Mouse (Mus musculus): ENCODE data around the gene Tcf20. TPM values are rescaled to one million over a fixed set of nuclear protein-coding genes. Genes with fewer than 3 reads are reported as not detected.

Tcf20 gene
- polyA plus RNA-seq, 1 experiment from 2014 or later: 5.6 TPM

DNA sequence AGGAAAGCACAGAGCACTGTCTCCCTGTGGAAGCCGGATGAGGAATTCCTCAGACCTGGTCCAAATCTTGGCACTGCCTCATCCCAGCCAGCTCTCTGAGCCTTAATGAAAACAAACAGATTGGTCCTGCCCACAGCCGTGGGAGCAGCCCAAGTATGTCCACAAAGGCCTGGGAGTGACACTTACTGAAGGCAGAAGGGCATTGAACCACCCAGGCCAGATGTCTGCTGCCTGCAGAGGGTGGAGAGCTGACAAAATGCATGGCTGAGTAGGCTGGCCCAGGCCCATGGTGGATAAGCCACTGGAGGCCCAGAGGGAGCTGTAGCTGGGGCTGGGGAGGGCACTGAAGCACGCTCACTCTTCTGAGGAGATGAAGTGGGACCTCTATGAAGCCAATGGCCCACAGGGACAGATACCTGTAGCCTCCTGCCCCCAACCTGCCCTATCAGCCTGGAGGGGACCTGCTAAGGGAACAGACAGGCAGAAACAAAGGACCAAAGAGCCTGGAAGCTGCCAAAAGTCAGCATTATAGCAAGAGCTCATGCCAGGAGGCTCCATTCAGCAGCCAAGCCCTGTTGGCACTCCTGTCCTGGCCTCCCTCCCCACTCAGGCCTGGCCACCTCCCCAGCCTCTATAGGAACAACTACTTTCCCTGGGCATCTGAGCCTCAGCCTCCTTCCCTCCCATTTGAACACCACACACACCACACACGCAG, 54.6 kb downstream of the Tcf20 start:
- Histone ChIP-seq H3K4me2 (ENCODE audit: low read length) (no peak overlapping the region), H3K27ac (no peak overlapping the region)
- peak; percentile 85 for DNase-seq (ENCODE audit: low spot score)

DNA sequence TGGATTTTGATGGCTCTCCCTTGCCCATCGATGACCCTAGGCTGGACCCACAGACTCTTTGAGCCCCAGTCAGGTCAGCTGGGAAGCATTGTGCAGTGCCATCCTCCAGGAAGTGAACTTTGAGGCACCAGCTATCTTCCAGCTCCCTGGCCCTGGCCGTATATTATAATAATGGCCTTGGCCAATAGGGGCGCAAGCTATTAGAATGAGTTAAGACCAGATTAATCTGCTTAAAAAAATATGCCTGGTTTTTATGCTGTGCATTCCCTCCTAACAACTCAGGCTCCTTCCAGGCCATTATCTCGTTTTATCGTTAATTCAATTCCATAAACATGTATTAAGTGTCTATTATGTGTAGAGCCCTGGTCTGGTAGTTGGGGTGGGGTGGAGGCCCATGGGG, 56.2 kb downstream of the Tcf20 start:
- WGBS: 69% methylated on average over 5 of the region's 5 CpGs
- H3K4me1 ChIP-seq (replicated peaks; ENCODE audit: insufficient read depth, low read length): peaks cover 20% of the 10 kb centered on the region; the same call in 1 of the 2 replicates
- no peak overlapping the region for H3K4me3 ChIP-seq (replicated peaks; ENCODE audit: low read depth, low read length)
- no peak for ATAC-seq (replicated peaks; ENCODE audit: low FRiP score, low read depth)
- no peak; the same call in 1 of the 2 replicates for TF ChIP-seq CTCF (IDR thresholded peaks at IDR 0.05; ENCODE audit: low read depth)
- no peaks in the 10 kb centered on the region for H3K36me3 ChIP-seq (ENCODE audit: insufficient read depth, low read length)
- no peak for DNase-seq (ENCODE audit: low spot score)
- H3K27me3 ChIP-seq (ENCODE audit: insufficient read depth, low read length): no peaks in the 10 kb centered on the region
- H3K9ac ChIP-seq (ENCODE audit: low read depth, low read length): no peak overlapping the region
- no peak overlapping the region for H3K27ac ChIP-seq
- no peak overlapping the region for H3K4me2 ChIP-seq (ENCODE audit: low read length)
- no peaks in the 10 kb centered on the region for H3K9me3 ChIP-seq (replicated peaks; ENCODE audit: low read length)

More for the DNA sequence above, 54.6 kb downstream of the Tcf20 start:
- Histone ChIP-seq H3K9ac (ENCODE audit: low read depth, low read length) (no peak overlapping the region), H3K27me3 (ENCODE audit: insufficient read depth, low read length) (no peaks in the 10 kb centered on the region), H3K9me3 (replicated peaks; ENCODE audit: low read length) (no peaks in the 10 kb centered on the region), H3K4me1 (replicated peaks; ENCODE audit: insufficient read depth, low read length) (peaks cover 29% of the 10 kb centered on the region), H3K4me3 (replicated peaks; ENCODE audit: low read depth, low read length) (no peak overlapping the region), H3K36me3 (ENCODE audit: insufficient read depth, low read length) (no peaks in the 10 kb centered on the region)
- 49% methylated on average over 4 of the region's 4 CpGs for WGBS
- TF ChIP-seq CTCF (IDR thresholded peaks at IDR 0.05; ENCODE audit: low read depth): no peak
- peak; percentile 60 for ATAC-seq (replicated peaks; ENCODE audit: low FRiP score, low read depth)

DNA sequence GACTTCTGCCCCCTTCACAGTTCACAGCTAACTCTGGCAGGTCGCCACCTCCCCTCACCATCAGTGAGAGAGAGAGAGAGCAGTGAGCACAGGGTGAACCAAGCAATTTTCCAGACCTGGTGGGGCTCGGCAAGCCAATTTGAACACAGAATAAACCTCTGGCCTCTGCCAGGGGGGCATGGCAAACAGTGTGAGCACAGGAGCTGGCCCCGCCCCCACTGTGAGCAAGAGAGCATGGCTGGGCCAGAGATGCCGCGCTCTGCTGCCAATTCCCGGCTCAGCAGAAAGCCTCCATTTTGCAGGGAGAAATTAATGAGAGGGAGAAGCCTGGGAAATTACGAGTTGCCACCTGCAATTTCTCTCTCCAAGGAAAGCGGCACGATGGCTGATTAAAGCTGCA, 58.1 kb downstream of the Tcf20 start:
- H3K36me3 ChIP-seq (ENCODE audit: insufficient read depth, low read length): no peaks in the 10 kb centered on the region
- TF ChIP-seq CTCF (IDR thresholded peaks at IDR 0.05; ENCODE audit: low read depth): no peak
- no peak; the same call in 1 of the 2 replicates for ATAC-seq (replicated peaks; ENCODE audit: low FRiP score, low read depth)
- 22% methylated on average over 9 of the region's 9 CpGs for WGBS
- H3K27me3 ChIP-seq (ENCODE audit: insufficient read depth, low read length): no peaks in the 10 kb centered on the region
- DNase-seq (ENCODE audit: low spot score): no peak
- no peak overlapping the region for H3K4me2 ChIP-seq (ENCODE audit: low read length)
- no peak overlapping the region for H3K4me3 ChIP-seq (replicated peaks; ENCODE audit: low read depth, low read length)
- H3K9me3 ChIP-seq (replicated peaks; ENCODE audit: low read length): no peaks in the 10 kb centered on the region
- H3K4me1 ChIP-seq (replicated peaks; ENCODE audit: insufficient read depth, low read length): peaks cover 15% of the 10 kb centered on the region; the same call in 1 of the 2 replicates
- H3K9ac ChIP-seq (ENCODE audit: low read depth, low read length): no peak overlapping the region
- H3K27ac ChIP-seq: no peak overlapping the region

DNA sequence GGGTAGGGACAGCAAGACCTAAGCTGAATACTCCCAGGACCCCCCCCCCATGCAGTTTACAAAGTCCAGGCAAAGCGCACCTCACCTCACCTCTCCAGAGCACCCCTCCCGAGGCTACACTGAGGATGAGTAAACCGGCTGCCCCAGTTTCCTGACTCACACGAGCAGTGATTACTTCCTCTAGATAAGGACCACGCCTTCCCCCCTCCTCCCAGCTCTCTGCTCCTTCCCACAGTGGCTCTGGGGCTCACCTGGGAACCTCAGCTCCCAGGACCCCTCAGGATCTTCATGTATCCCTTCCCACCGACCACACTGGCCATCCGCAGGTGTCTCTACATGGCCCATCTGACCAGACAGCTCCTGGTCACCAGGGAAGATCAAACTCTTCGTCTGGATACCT, 58.8 kb downstream of the Tcf20 start:
- ATAC-seq (replicated peaks; ENCODE audit: low FRiP score, low read depth): no peak
- H3K9me3 ChIP-seq (replicated peaks; ENCODE audit: low read length): no peaks in the 10 kb centered on the region
- no peak overlapping the region for H3K4me2 ChIP-seq (ENCODE audit: low read length)
- H3K36me3 ChIP-seq (ENCODE audit: insufficient read depth, low read length): no peaks in the 10 kb centered on the region
- no peaks in the 10 kb centered on the region for H3K27me3 ChIP-seq (ENCODE audit: insufficient read depth, low read length)
- H3K27ac ChIP-seq: no peak overlapping the region
- H3K4me3 ChIP-seq (replicated peaks; ENCODE audit: low read depth, low read length): no peak overlapping the region
- H3K4me1 ChIP-seq (replicated peaks; ENCODE audit: insufficient read depth, low read length): peaks cover 15% of the 10 kb centered on the region; the same call in 1 of the 2 replicates
- no peak for DNase-seq (ENCODE audit: low spot score)
- H3K9ac ChIP-seq (ENCODE audit: low read depth, low read length): no peak overlapping the region
- WGBS: 48% methylated on average over 8 of the region's 8 CpGs
- no peak for TF ChIP-seq CTCF (IDR thresholded peaks at IDR 0.05; ENCODE audit: low read depth)

DNA sequence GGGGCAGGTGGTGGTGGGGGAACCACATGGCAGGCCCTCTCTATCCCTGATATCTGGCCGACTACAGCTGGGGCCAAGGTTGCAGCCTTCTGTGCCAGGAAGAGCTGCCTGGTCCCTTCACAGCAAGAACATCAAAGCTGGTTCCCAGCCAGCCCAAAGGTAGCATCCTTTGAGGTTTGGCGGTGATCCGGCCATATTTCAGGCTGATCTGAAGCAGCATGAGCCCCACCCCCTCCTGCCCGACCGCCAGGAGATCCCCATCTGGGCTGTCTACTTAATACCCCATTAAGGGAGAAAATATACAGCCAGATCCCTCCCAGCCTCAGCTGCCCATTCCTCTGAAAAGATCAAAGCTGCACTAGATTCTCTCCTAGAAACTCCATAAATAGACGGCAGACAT, 59.6 kb downstream of the Tcf20 start:
- WGBS: 15% methylated on average over 6 of the region's 6 CpGs
- no peak for ATAC-seq (replicated peaks; ENCODE audit: low FRiP score, low read depth)

GRCm38 (mm10) chr15:82927057-82927456, 60.6 kb downstream of the Tcf20 start:
- no peaks in the 10 kb centered on the region for H3K27me3 ChIP-seq (ENCODE audit: insufficient read depth, low read length)
- no peaks in the 10 kb centered on the region for H3K36me3 ChIP-seq (ENCODE audit: insufficient read depth, low read length)
- no peak for TF ChIP-seq CTCF (IDR thresholded peaks at IDR 0.05; ENCODE audit: low read depth)
- no peak overlapping the region for H3K27ac ChIP-seq
- DNase-seq (ENCODE audit: low spot score) (no peak), ATAC-seq (replicated peaks; ENCODE audit: low FRiP score, low read depth) (no peak)
- peaks cover 18% of the 10 kb centered on the region for H3K4me1 ChIP-seq (replicated peaks; ENCODE audit: insufficient read depth, low read length)
- H3K9ac ChIP-seq (ENCODE audit: low read depth, low read length): no peak overlapping the region
- no peak overlapping the region for H3K4me3 ChIP-seq (replicated peaks; ENCODE audit: low read depth, low read length)
- H3K4me2 ChIP-seq (ENCODE audit: low read length): no peak overlapping the region
- H3K9me3 ChIP-seq (replicated peaks; ENCODE audit: low read length): no peaks in the 10 kb centered on the region
- WGBS: 79% methylated on average over 5 of the region's 5 CpGs

More for the DNA sequence above, 59.6 kb downstream of the Tcf20 start:
- Histone ChIP-seq H3K36me3 (ENCODE audit: insufficient read depth, low read length) (no peaks in the 10 kb centered on the region), H3K9ac (ENCODE audit: low read depth, low read length) (no peak overlapping the region), H3K9me3 (replicated peaks; ENCODE audit: low read length) (no peaks in the 10 kb centered on the region), H3K27me3 (ENCODE audit: insufficient read depth, low read length) (no peaks in the 10 kb centered on the region), H3K27ac (no peak overlapping the region), H3K4me2 (ENCODE audit: low read length) (no peak overlapping the region), H3K4me1 (replicated peaks; ENCODE audit: insufficient read depth, low read length) (peaks cover 11% of the 10 kb centered on the region; the same call in 1 of the 2 replicates), H3K4me3 (replicated peaks; ENCODE audit: low read depth, low read length) (no peak overlapping the region)
- DNase-seq (ENCODE audit: low spot score): no peak
- TF ChIP-seq CTCF (IDR thresholded peaks at IDR 0.05; ENCODE audit: low read depth): no peak
